Mouse (Mus musculus): ENCODE data around the gene Syn2. TPM values are rescaled to one million over a fixed set of nuclear protein-coding genes. Genes with fewer than 3 reads are reported as not detected.

The Syn2 gene
- total and polyA plus RNA-seq, 3 experiments, result 0.16 TPM; not detected in 2

DNA sequence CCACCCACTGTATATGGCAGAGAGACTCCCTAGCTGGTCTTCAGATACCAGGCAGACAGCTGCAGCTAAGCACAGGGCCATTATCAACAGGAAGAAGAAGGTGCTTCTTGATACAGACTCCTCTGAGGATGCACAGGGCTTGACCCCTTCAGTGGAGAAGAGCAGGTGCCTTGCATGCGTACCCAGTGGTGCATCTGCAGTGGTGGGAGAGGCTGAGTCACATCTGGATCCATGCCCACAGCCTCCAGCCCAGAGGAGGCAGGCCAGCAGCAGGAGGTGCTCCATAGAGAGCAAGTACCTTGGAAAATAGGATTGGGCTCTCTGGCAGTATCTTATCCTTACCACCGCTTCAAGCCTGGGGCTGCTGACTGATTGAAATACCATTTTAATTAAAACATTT lies 159.2 kb downstream of the Syn2 start:
- no peak for ATAC-seq (ENCODE audit: extremely low read depth, insufficient number of reproducible peaks, low FRiP score, poor library complexity, severe bottlenecking)

DNA sequence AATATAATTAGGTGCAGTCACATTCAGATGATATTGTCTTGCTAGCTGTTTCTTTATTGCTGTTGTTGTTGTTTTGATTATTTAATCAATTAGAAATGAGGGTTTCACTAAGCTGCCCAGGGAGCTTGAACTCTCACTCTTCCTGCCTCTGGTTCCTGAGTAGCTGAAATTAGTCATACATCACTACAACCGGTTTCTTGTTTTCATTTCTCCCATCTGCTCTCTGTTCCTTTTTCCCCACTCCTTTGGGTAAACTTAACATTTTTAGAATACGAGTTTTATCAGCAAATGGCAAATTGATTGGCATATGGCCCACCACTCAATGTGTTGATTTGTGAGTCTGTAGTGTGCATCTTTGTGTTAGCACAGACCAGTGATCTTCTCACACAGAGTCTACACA lies 172.4 kb downstream of the Syn2 start:
- H3K4me3 ChIP-seq (ENCODE audit: low read depth, low read length), result no peak overlapping the region
- TF ChIP-seq POLR2AphosphoS5 (IDR thresholded peaks at IDR 0.05; ENCODE audit: insufficient replicate concordance, low read depth, low read length) (no peak), CTCF (IDR thresholded peaks at IDR 0.05; ENCODE audit: low read depth, low read length) (no peak), GATA2 (IDR thresholded peaks at IDR 0.05; ENCODE audit: borderline replicate concordance, low read depth, low read length) (no peak), GATA1 (IDR thresholded peaks at IDR 0.05; ENCODE audit: borderline replicate concordance, low read length) (no peak), TAL1 (conservative IDR thresholded peaks at IDR 0.05; ENCODE audit: low read depth, low read length) (no peak)
- H3K27me3 ChIP-seq (ENCODE audit: insufficient read depth, low read length), result no peaks in the 10 kb centered on the region
- ATAC-seq (ENCODE audit: extremely low read depth, insufficient number of reproducible peaks, low FRiP score, poor library complexity, severe bottlenecking) (no peak), DNase-seq (ENCODE audit: low spot score) (no peak)
- no peaks in the 10 kb centered on the region for H3K36me3 ChIP-seq (replicated peaks)
- no peaks in the 10 kb centered on the region for H3K9me3 ChIP-seq (replicated peaks)
- H3K4me1 ChIP-seq (ENCODE audit: insufficient read depth, low read depth, low read length), result no peaks in the 10 kb centered on the region

More for the DNA sequence above, 159.2 kb downstream of the Syn2 start:
- Histone ChIP-seq H3K4me3 (ENCODE audit: low read depth, low read length) (no peak overlapping the region), H3K9me3 (replicated peaks) (no peaks in the 10 kb centered on the region), H3K36me3 (replicated peaks) (no peaks in the 10 kb centered on the region), H3K4me1 (ENCODE audit: insufficient read depth, low read depth, low read length) (no peaks in the 10 kb centered on the region), H3K27me3 (ENCODE audit: insufficient read depth, low read length) (peaks cover 7% of the 10 kb centered on the region)
- TF ChIP-seq CTCF (IDR thresholded peaks at IDR 0.05; ENCODE audit: low read depth, low read length) (no peak), POLR2AphosphoS5 (IDR thresholded peaks at IDR 0.05; ENCODE audit: insufficient replicate concordance, low read depth, low read length) (no peak), GATA2 (IDR thresholded peaks at IDR 0.05; ENCODE audit: borderline replicate concordance, low read depth, low read length) (no peak), GATA1 (IDR thresholded peaks at IDR 0.05; ENCODE audit: borderline replicate concordance, low read length) (no peak), TAL1 (conservative IDR thresholded peaks at IDR 0.05; ENCODE audit: low read depth, low read length) (no peak)
- no peak for DNase-seq (ENCODE audit: low spot score)

DNA sequence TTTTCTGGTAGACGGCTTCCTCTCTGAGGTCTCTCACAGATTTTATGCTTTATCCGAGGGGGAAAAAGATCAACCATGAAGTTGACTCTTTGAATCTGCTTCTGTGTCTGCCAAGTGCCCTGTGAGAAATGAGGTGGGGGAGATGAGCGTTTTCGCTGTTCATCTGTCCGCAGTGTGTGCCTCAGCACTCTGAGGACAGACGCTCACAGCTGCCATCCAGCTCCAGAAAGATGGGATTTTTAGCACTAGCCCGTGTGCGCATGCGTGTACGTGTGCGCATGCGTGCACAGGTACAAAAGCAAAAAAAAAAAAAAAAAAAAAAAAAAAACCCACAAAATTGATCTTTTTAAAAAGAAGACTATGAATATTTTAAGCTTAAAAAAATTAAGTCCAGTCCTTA lies 178.1 kb downstream of the Syn2 start:
- TF ChIP-seq CTCF (IDR thresholded peaks at IDR 0.05; ENCODE audit: low read depth, low read length) (no peak), GATA2 (IDR thresholded peaks at IDR 0.05; ENCODE audit: borderline replicate concordance, low read depth, low read length) (no peak), TAL1 (conservative IDR thresholded peaks at IDR 0.05; ENCODE audit: low read depth, low read length) (no peak), GATA1 (IDR thresholded peaks at IDR 0.05; ENCODE audit: borderline replicate concordance, low read length) (no peak), POLR2AphosphoS5 (IDR thresholded peaks at IDR 0.05; ENCODE audit: insufficient replicate concordance, low read depth, low read length) (no peak)
- ATAC-seq (ENCODE audit: extremely low read depth, insufficient number of reproducible peaks, low FRiP score, poor library complexity, severe bottlenecking) (no peak), DNase-seq (ENCODE audit: low spot score) (no peak)
- H3K9me3 ChIP-seq (replicated peaks), result no peaks in the 10 kb centered on the region
- H3K4me3 ChIP-seq (ENCODE audit: low read depth, low read length), result no peak overlapping the region
- H3K4me1 ChIP-seq (ENCODE audit: insufficient read depth, low read depth, low read length), result no peaks in the 10 kb centered on the region
- H3K36me3 ChIP-seq (replicated peaks), result no peaks in the 10 kb centered on the region
- H3K27me3 ChIP-seq (ENCODE audit: insufficient read depth, low read length), result peaks cover 3% of the 10 kb centered on the region; the same call in 1 of the 2 replicates

DNA sequence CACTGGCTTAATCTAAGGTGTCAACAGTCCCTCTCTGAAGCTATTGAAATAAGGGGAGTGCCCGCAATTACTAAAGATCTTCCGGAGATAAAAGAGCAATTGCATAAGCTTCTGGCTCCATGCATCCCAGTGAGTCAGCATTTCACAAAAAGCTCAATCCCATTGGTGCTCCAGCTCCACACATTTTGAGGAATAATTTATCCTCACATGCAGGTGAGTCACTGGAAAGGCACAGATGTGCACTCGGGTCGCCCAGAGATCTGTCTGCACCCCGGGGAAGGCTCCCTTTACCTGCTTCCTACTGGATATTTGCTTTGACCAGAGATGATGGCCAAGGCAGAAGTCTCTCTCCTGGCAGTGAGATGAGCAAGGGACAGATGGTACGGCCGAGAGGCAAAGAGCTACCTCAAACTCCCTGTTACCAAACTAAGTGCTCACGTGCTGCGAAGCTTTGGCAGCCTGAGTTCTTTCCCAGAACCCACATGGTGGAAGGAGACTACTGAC lies 178.6 kb downstream of the Syn2 start:
- no peak for TF ChIP-seq GATA2 (IDR thresholded peaks at IDR 0.05; ENCODE audit: borderline replicate concordance, low read depth, low read length)
- no peak for TF ChIP-seq CTCF (IDR thresholded peaks at IDR 0.05; ENCODE audit: low read depth, low read length)
- DNase-seq (ENCODE audit: low spot score) (no peak), ATAC-seq (ENCODE audit: extremely low read depth, insufficient number of reproducible peaks, low FRiP score, poor library complexity, severe bottlenecking) (no peak)
- H3K9me3 ChIP-seq (replicated peaks), result no peaks in the 10 kb centered on the region
- H3K27me3 ChIP-seq (ENCODE audit: insufficient read depth, low read length), result peaks cover 3% of the 10 kb centered on the region; the same call in 1 of the 2 replicates
- H3K36me3 ChIP-seq (replicated peaks), result no peaks in the 10 kb centered on the region
- H3K4me1 ChIP-seq (ENCODE audit: insufficient read depth, low read depth, low read length), result no peaks in the 10 kb centered on the region
- no peak overlapping the region for H3K4me3 ChIP-seq (ENCODE audit: low read depth, low read length)

DNA sequence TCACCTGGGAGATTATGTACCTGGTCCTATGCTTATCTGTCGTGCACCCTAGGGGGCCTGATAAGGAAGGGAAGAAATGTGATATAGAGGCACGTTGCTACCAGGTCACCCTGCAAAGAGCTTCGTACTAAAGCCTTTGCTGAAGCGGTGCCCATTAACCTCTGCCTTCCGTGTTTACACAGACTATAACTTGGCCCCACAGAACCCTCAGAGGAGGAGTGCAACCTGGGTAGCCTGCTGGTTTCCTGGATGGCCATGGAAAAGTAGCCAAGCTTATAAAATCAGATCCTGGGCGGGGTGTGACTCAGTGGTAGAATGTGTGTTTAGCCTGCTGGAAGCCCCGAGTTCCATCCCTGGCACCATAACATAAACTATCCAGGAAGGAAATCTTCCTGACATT lies 179.2 kb downstream of the Syn2 start:
- Histone ChIP-seq H3K9me3 (replicated peaks) (no peaks in the 10 kb centered on the region), H3K4me1 (ENCODE audit: insufficient read depth, low read depth, low read length) (no peaks in the 10 kb centered on the region), H3K27me3 (ENCODE audit: insufficient read depth, low read length) (peaks cover 3% of the 10 kb centered on the region; the same call in 1 of the 2 replicates), H3K4me3 (ENCODE audit: low read depth, low read length) (no peak overlapping the region), H3K36me3 (replicated peaks) (no peaks in the 10 kb centered on the region)
- ATAC-seq (ENCODE audit: extremely low read depth, insufficient number of reproducible peaks, low FRiP score, poor library complexity, severe bottlenecking) (no peak), DNase-seq (ENCODE audit: low spot score) (no peak)
- TF ChIP-seq POLR2AphosphoS5 (IDR thresholded peaks at IDR 0.05; ENCODE audit: insufficient replicate concordance, low read depth, low read length) (no peak), GATA2 (IDR thresholded peaks at IDR 0.05; ENCODE audit: borderline replicate concordance, low read depth, low read length) (no peak), TAL1 (conservative IDR thresholded peaks at IDR 0.05; ENCODE audit: low read depth, low read length) (no peak), GATA1 (IDR thresholded peaks at IDR 0.05; ENCODE audit: borderline replicate concordance, low read length) (no peak), CTCF (IDR thresholded peaks at IDR 0.05; ENCODE audit: low read depth, low read length) (no peak)

DNA sequence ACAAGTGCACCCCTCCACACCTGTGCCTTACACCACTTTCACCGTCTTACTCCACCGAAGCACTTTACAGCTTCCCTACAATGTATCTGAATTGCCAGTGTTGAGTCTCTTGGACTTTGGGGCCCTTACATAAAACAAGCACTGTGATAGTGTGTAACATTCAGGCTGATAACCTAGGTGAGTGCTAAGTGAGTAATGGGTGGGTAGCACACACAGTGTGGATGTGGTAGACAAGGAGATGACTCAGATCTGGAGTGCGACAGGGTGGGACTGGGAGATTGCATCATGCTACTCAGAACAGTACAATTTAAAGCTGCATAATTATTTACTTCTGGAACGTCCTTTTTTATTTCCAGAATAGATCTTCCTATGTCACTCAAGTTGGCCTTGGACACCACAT lies 181.1 kb downstream of the Syn2 start:
- no peaks in the 10 kb centered on the region for H3K36me3 ChIP-seq (replicated peaks)
- DNase-seq (ENCODE audit: low spot score), result no peak
- no peak for ATAC-seq (ENCODE audit: extremely low read depth, insufficient number of reproducible peaks, low FRiP score, poor library complexity, severe bottlenecking)
- no peak for TF ChIP-seq POLR2AphosphoS5 (IDR thresholded peaks at IDR 0.05; ENCODE audit: insufficient replicate concordance, low read depth, low read length)
- no peak for TF ChIP-seq CTCF (IDR thresholded peaks at IDR 0.05; ENCODE audit: low read depth, low read length)
- no peak for TF ChIP-seq GATA1 (IDR thresholded peaks at IDR 0.05; ENCODE audit: borderline replicate concordance, low read length)
- no peak for TF ChIP-seq TAL1 (conservative IDR thresholded peaks at IDR 0.05; ENCODE audit: low read depth, low read length)
- TF ChIP-seq GATA2 (IDR thresholded peaks at IDR 0.05; ENCODE audit: borderline replicate concordance, low read depth, low read length), result no peak
- H3K9me3 ChIP-seq (replicated peaks), result no peaks in the 10 kb centered on the region
- peaks cover 3% of the 10 kb centered on the region; the same call in 1 of the 2 replicates for H3K27me3 ChIP-seq (ENCODE audit: insufficient read depth, low read length)
- no peaks in the 10 kb centered on the region for H3K4me1 ChIP-seq (ENCODE audit: insufficient read depth, low read depth, low read length)
- no peak overlapping the region for H3K4me3 ChIP-seq (ENCODE audit: low read depth, low read length)

Data from G1E (cell line).